Mouse (Mus musculus) c-Kit-positive CD71-positive TER-119-negative erythroid progenitor cells, embryonic 14.5 days (primary cell): Measurements from ENCODE around the gene Elk1.

Experiments
- DNase-seq: peaks from one replicate; pipeline ENCODE4 v3.0.0-alpha.2; 2013; ENCODE audit warnings: low read depth

Elk1 gene

GRCm38 (mm10) chrX:20950191-20950880, at the start of gene Elk1:
Elk1 (minus strand) TSS chrX:20950608.
- peak; percentile 81 for DNase-seq

- no peak for DNase-seq
Observed at GRCm38 (mm10) chrX:20980901-20981300, 30.5 kb upstream of the Elk1 start.

GRCm38 (mm10) chrX:20961477-20962378, 11.3 kb upstream of the Elk1 start, which contains the start of gene Uxt:
Uxt (minus strand) TSS chrX:20962017.
- peak; percentile 80 for DNase-seq

GRCm38 (mm10) chrX:20946055-20946454, 4.4 kb downstream of the Elk1 start:
- no peak for DNase-seq

- DNase-seq, result no peak
Observed at GRCm38 (mm10) chrX:20931963-20932362, 18.4 kb downstream of the Elk1 start.

- DNase-seq, result no peak
Observed at GRCm38 (mm10) chrX:20931364-20931763, 19.0 kb downstream of the Elk1 start, which contains the start of gene Cfp. Cfp (minus strand) TSS chrX:20931555.

GRCm38 (mm10) chrX:20929859-20930258, 20.5 kb downstream of the Elk1 start:
- no peak for DNase-seq

GRCm38 (mm10) chrX:20924976-20925375, 25.4 kb downstream of the Elk1 start:
- DNase-seq, result no peak

GRCm38 (mm10) chrX:20923506-20923905, 26.9 kb downstream of the Elk1 start:
- DNase-seq, result no peak

GRCm38 (mm10) chrX:20921366-20921765, 29.0 kb downstream of the Elk1 start:
- no peak for DNase-seq

GRCm38 (mm10) chrX:20920844-20921364, 29.5 kb downstream of the Elk1 start, which contains the start of gene Syn1:
Syn1 (minus strand) TSS chrX:20921004.
- peak; percentile 29 for DNase-seq

GRCm38 (mm10) chrX:20920249-20920843, 30.1 kb downstream of the Elk1 start:
- no peak for DNase-seq

GRCm38 (mm10) chrX:20915075-20915474, 35.3 kb downstream of the Elk1 start:
- DNase-seq, result no peak

GRCm38 (mm10) chrX:20913726-20914125, 36.7 kb downstream of the Elk1 start:
- DNase-seq, result no peak

- DNase-seq, result peak; percentile 21
Observed at GRCm38 (mm10) chrX:20910074-20910473, 40.3 kb downstream of the Elk1 start.
